Mouse (Mus musculus): Measurements from ENCODE around the gene Myrf. TPM values are rescaled to one million over a fixed set of nuclear protein-coding genes. Genes with fewer than 3 reads are reported as not detected.

The Myrf gene
- polyA plus RNA-seq, 1 experiment: 65.5 TPM

GRCm38 (mm10) chr19:10248128-10248527, 7.6 kb upstream of the Myrf start:
- no peak overlapping the region for H3K4me3 ChIP-seq (ENCODE audit: low read depth, low read length)
- H3K27me3 ChIP-seq (ENCODE audit: control insufficient read depth, insufficient read depth, low read length): no peaks in the 10 kb centered on the region
- 74% methylated on average over 20 of the region's 20 CpGs for WGBS
- TF ChIP-seq CTCF (IDR thresholded peaks at IDR 0.05; ENCODE audit: extremely low read depth, insufficient read length, insufficient replicate concordance, low read depth, low read length): no peak
- TF ChIP-seq POLR2A (IDR thresholded peaks at IDR 0.05; ENCODE audit: low read depth, low read length): no peak
- H3K4me1 ChIP-seq (ENCODE audit: control insufficient read depth, insufficient read depth, insufficient read length, low read length): no peaks in the 10 kb centered on the region
- no peaks in the 10 kb centered on the region for H3K36me3 ChIP-seq (ENCODE audit: control insufficient read depth, insufficient read depth, low read length)
- H3K27ac ChIP-seq (ENCODE audit: insufficient read depth, low read depth, low read length): no peak overlapping the region

GRCm38 (mm10) chr19:10247165-10247564, 6.6 kb upstream of the Myrf start:
- no peak overlapping the region for H3K4me3 ChIP-seq (ENCODE audit: low read depth, low read length)
- H3K36me3 ChIP-seq (ENCODE audit: control insufficient read depth, insufficient read depth, low read length): no peaks in the 10 kb centered on the region
- TF ChIP-seq CTCF (IDR thresholded peaks at IDR 0.05; ENCODE audit: extremely low read depth, insufficient read length, insufficient replicate concordance, low read depth, low read length) (no peak), POLR2A (IDR thresholded peaks at IDR 0.05; ENCODE audit: low read depth, low read length) (no peak)
- no peak overlapping the region for H3K27ac ChIP-seq (ENCODE audit: insufficient read depth, low read depth, low read length)
- H3K4me1 ChIP-seq (ENCODE audit: control insufficient read depth, insufficient read depth, insufficient read length, low read length): no peaks in the 10 kb centered on the region
- no peaks in the 10 kb centered on the region for H3K27me3 ChIP-seq (ENCODE audit: control insufficient read depth, insufficient read depth, low read length)
- WGBS: 60% methylated on average over 6 of the region's 6 CpGs

GRCm38 (mm10) chr19:10244183-10244582, 3.6 kb upstream of the Myrf start:
- TF ChIP-seq CTCF (IDR thresholded peaks at IDR 0.05; ENCODE audit: extremely low read depth, insufficient read length, insufficient replicate concordance, low read depth, low read length): peak; percentile 78; the same call in 1 of the 2 replicates
- no peak for TF ChIP-seq POLR2A (IDR thresholded peaks at IDR 0.05; ENCODE audit: low read depth, low read length)
- no peak overlapping the region for H3K4me3 ChIP-seq (ENCODE audit: low read depth, low read length)
- H3K27ac ChIP-seq (ENCODE audit: insufficient read depth, low read depth, low read length): no peak overlapping the region
- H3K27me3 ChIP-seq (ENCODE audit: control insufficient read depth, insufficient read depth, low read length): no peaks in the 10 kb centered on the region
- WGBS: 6% methylated on average over 3 of the region's 3 CpGs
- H3K4me1 ChIP-seq (ENCODE audit: control insufficient read depth, insufficient read depth, insufficient read length, low read length): peaks cover under 1% of the 10 kb centered on the region; the same call in 1 of the 2 replicates
- no peaks in the 10 kb centered on the region for H3K36me3 ChIP-seq (ENCODE audit: control insufficient read depth, insufficient read depth, low read length)

- H3K36me3 ChIP-seq (ENCODE audit: control insufficient read depth, insufficient read depth, low read length): no peaks in the 10 kb centered on the region
- H3K4me1 ChIP-seq (ENCODE audit: control insufficient read depth, insufficient read depth, insufficient read length, low read length): peaks cover 6% of the 10 kb centered on the region
- 74% methylated on average over 8 of the region's 8 CpGs for WGBS
- no peaks in the 10 kb centered on the region for H3K27me3 ChIP-seq (ENCODE audit: control insufficient read depth, insufficient read depth, low read length)
- H3K27ac ChIP-seq (ENCODE audit: insufficient read depth, low read depth, low read length): no peak overlapping the region
- no peak overlapping the region for H3K4me3 ChIP-seq (ENCODE audit: low read depth, low read length)
- TF ChIP-seq CTCF (IDR thresholded peaks at IDR 0.05; ENCODE audit: extremely low read depth, insufficient read length, insufficient replicate concordance, low read depth, low read length) (no peak), POLR2A (IDR thresholded peaks at IDR 0.05; ENCODE audit: low read depth, low read length) (no peak)
Observed at GRCm38 (mm10) chr19:10242916-10243315, 2.4 kb upstream of the Myrf start.

- peaks cover 25% of the 10 kb centered on the region for H3K4me1 ChIP-seq (ENCODE audit: control insufficient read depth, insufficient read depth, insufficient read length, low read length)
- H3K27me3 ChIP-seq (ENCODE audit: control insufficient read depth, insufficient read depth, low read length): no peaks in the 10 kb centered on the region
- H3K4me3 ChIP-seq (ENCODE audit: low read depth, low read length): peak overlapping the region; percentile 71
- TF ChIP-seq POLR2A (IDR thresholded peaks at IDR 0.05; ENCODE audit: low read depth, low read length): no peak
- no peak for TF ChIP-seq CTCF (IDR thresholded peaks at IDR 0.05; ENCODE audit: extremely low read depth, insufficient read length, insufficient replicate concordance, low read depth, low read length)
- no peaks in the 10 kb centered on the region for H3K36me3 ChIP-seq (ENCODE audit: control insufficient read depth, insufficient read depth, low read length)
- under 1% methylated on average over 23 of the region's 26 CpGs for WGBS
- H3K27ac ChIP-seq (ENCODE audit: insufficient read depth, low read depth, low read length): peak overlapping the region; percentile 4
Observed at GRCm38 (mm10) chr19:10239975-10240653, 434 bp downstream of the Myrf start.

GRCm38 (mm10) chr19:10239419-10239818, 1.1 kb downstream of the Myrf start:
- TF ChIP-seq POLR2A (IDR thresholded peaks at IDR 0.05; ENCODE audit: low read depth, low read length) (no peak), CTCF (IDR thresholded peaks at IDR 0.05; ENCODE audit: extremely low read depth, insufficient read length, insufficient replicate concordance, low read depth, low read length) (no peak)
- Histone ChIP-seq H3K4me1 (ENCODE audit: control insufficient read depth, insufficient read depth, insufficient read length, low read length) (peaks cover 30% of the 10 kb centered on the region), H3K27me3 (ENCODE audit: control insufficient read depth, insufficient read depth, low read length) (no peaks in the 10 kb centered on the region), H3K4me3 (ENCODE audit: low read depth, low read length) (peak overlapping the region; percentile 71), H3K27ac (ENCODE audit: insufficient read depth, low read depth, low read length) (peak overlapping the region; percentile 7; the same call in 1 of the 2 replicates), H3K36me3 (ENCODE audit: control insufficient read depth, insufficient read depth, low read length) (no peaks in the 10 kb centered on the region)
- 34% methylated on average over 2 of the region's 2 CpGs for WGBS

- H3K36me3 ChIP-seq (ENCODE audit: control insufficient read depth, insufficient read depth, low read length): 0 out of 2 replicates have a peak, but pooled peaks cover 2% of the 10 kb centered on the region
- TF ChIP-seq CTCF (IDR thresholded peaks at IDR 0.05; ENCODE audit: extremely low read depth, insufficient read length, insufficient replicate concordance, low read depth, low read length) (no peak), POLR2A (IDR thresholded peaks at IDR 0.05; ENCODE audit: low read depth, low read length) (no peak)
- peak overlapping the region; percentile 7 for H3K4me3 ChIP-seq (ENCODE audit: low read depth, low read length)
- H3K27ac ChIP-seq (ENCODE audit: insufficient read depth, low read depth, low read length): peak overlapping the region; percentile 16; the same call in 1 of the 2 replicates
- H3K27me3 ChIP-seq (ENCODE audit: control insufficient read depth, insufficient read depth, low read length): no peaks in the 10 kb centered on the region
- WGBS: 18% methylated on average over 3 of the region's 3 CpGs
- peaks cover 30% of the 10 kb centered on the region for H3K4me1 ChIP-seq (ENCODE audit: control insufficient read depth, insufficient read depth, insufficient read length, low read length)
Observed at GRCm38 (mm10) chr19:10238477-10238876, 2.1 kb downstream of the Myrf start.

Data from small intestine, adult 2 months (tissue).